Mouse (Mus musculus) megakaryocyte, embryonic 14.5 days (primary cell): ENCODE results near the gene Foxl2. TPM values are rescaled to one million over a fixed set of nuclear protein-coding genes. Genes with fewer than 3 reads are reported as not detected.

ENCODE experiments used
- H3K27me3 ChIP-seq: replicated peaks from 2 replicates; pipeline ENCODE3; 2012; ENCODE audit warnings: inconsistent platforms
- H3K36me3 ChIP-seq: replicated peaks from 2 replicates; pipeline ENCODE3; 2012; ENCODE audit warnings: low read length, inconsistent platforms, mixed read lengths
- H3K4me1 ChIP-seq: 2 replicates; pipeline ENCODE4 v1.6.1; 2012; ENCODE audit warnings: inconsistent platforms
- H3K4me3 ChIP-seq: replicated peaks from 2 replicates; pipeline ENCODE3; 2012; ENCODE audit warnings: moderate library complexity, mild to moderate bottlenecking, inconsistent platforms
- H3K9me3 ChIP-seq: 2 replicates; pipeline ENCODE4 v1.6.1; 2012; ENCODE audit warnings: inconsistent platforms
- FLI1 ChIP-seq: IDR thresholded peaks from 2 replicates; pipeline ENCODE4 v1.6.1; 2012; ENCODE audit warnings: low read length, inconsistent platforms, mixed read lengths
- GATA1 ChIP-seq: IDR thresholded peaks from 3 replicates; pipeline ENCODE4 v1.6.1; 2012; ENCODE audit warnings: mixed read lengths, low read length, inconsistent platforms, borderline replicate concordance
- polyA plus RNA-seq: library from polyadenylated mRNA; stranded (reverse); fragments of >175 nt; gene quantifications from 2 replicates; pipeline ENCODE4 v1.2.3, GENCODE M21; 2012; ENCODE audit warnings: low replicate concordance; ENCODE audit not compliant: insufficient read depth

Foxl2 gene
- polyA plus RNA-seq, 1 experiment, result not detected

GRCm38 (mm10) chr9:98953291-98953690 is 1.8 kb upstream of the Foxl2 start:
- H3K4me1 ChIP-seq, result peaks cover 39% of the 10 kb centered on the region
- H3K4me3 ChIP-seq, result no peak overlapping the region
- H3K27me3 ChIP-seq, result peaks cover 96% of the 10 kb centered on the region
- no peak for TF ChIP-seq FLI1
- TF ChIP-seq GATA1, result no peak
- H3K36me3 ChIP-seq, result no peaks in the 10 kb centered on the region
- H3K9me3 ChIP-seq, result peaks cover 5% of the 10 kb centered on the region

GRCm38 (mm10) chr9:98953830-98954229 is 1.3 kb upstream of the Foxl2 start:
- no peak for TF ChIP-seq GATA1
- no peak for TF ChIP-seq FLI1
- Histone ChIP-seq H3K36me3 (no peaks in the 10 kb centered on the region), H3K9me3 (peaks cover 5% of the 10 kb centered on the region), H3K4me1 (peaks cover 39% of the 10 kb centered on the region), H3K27me3 (peaks cover 98% of the 10 kb centered on the region), H3K4me3 (no peak overlapping the region)

GRCm38 (mm10) chr9:98954391-98955102 is 541 bp upstream of the Foxl2 start:
- peaks cover 7% of the 10 kb centered on the region for H3K9me3 ChIP-seq
- H3K36me3 ChIP-seq, result no peaks in the 10 kb centered on the region
- peaks cover 98% of the 10 kb centered on the region for H3K27me3 ChIP-seq
- peak overlapping the region; percentile 85 for H3K4me3 ChIP-seq
- TF ChIP-seq FLI1 (no peak), GATA1 (no peak)
- H3K4me1 ChIP-seq, result peaks cover 39% of the 10 kb centered on the region

GRCm38 (mm10) chr9:98955716-98956224 is 682 bp downstream of the Foxl2 start:
- peak overlapping the region; percentile 85 for H3K4me3 ChIP-seq

GRCm38 (mm10) chr9:98956591-98957381 is 1.7 kb downstream of the Foxl2 start:
- H3K9me3 ChIP-seq, result peaks cover 3% of the 10 kb centered on the region; the same call in 1 of the 2 replicates
- no peaks in the 10 kb centered on the region for H3K36me3 ChIP-seq
- peak overlapping the region; percentile 85 for H3K4me3 ChIP-seq
- peaks cover 39% of the 10 kb centered on the region for H3K4me1 ChIP-seq
- TF ChIP-seq GATA1 (no peak), FLI1 (no peak)
- peaks cover 99% of the 10 kb centered on the region for H3K27me3 ChIP-seq

More at GRCm38 (mm10) chr9:98955716-98956224, 682 bp downstream of the Foxl2 start:
- H3K27me3 ChIP-seq, result peaks cover 99% of the 10 kb centered on the region
- H3K36me3 ChIP-seq, result no peaks in the 10 kb centered on the region
- TF ChIP-seq GATA1, result no peak
- TF ChIP-seq FLI1, result no peak
- peaks cover 39% of the 10 kb centered on the region for H3K4me1 ChIP-seq
- H3K9me3 ChIP-seq, result peaks cover 3% of the 10 kb centered on the region; the same call in 1 of the 2 replicates

- Histone ChIP-seq H3K9me3 (peaks cover 3% of the 10 kb centered on the region; the same call in 1 of the 2 replicates), H3K4me3 (no peak overlapping the region), H3K27me3 (peaks cover 99% of the 10 kb centered on the region), H3K36me3 (no peaks in the 10 kb centered on the region), H3K4me1 (peaks cover 41% of the 10 kb centered on the region)
- TF ChIP-seq FLI1 (no peak), GATA1 (no peak)
Measured at GRCm38 (mm10) chr9:98957751-98958351, 2.8 kb downstream of the Foxl2 start.

- H3K27me3 ChIP-seq, result peaks cover 99% of the 10 kb centered on the region
- no peak for TF ChIP-seq FLI1
- TF ChIP-seq GATA1, result no peak
Measured at GRCm38 (mm10) chr9:98958628-98959027, 3.5 kb downstream of the Foxl2 start.

GRCm38 (mm10) chr9:98959851-98960250 is 4.8 kb downstream of the Foxl2 start:
- H3K9me3 ChIP-seq, result peaks cover 3% of the 10 kb centered on the region; the same call in 1 of the 2 replicates
- no peak overlapping the region for H3K4me3 ChIP-seq
- H3K36me3 ChIP-seq, result no peaks in the 10 kb centered on the region
- TF ChIP-seq GATA1 (no peak), FLI1 (no peak)
- H3K27me3 ChIP-seq, result peaks cover 99% of the 10 kb centered on the region
- H3K4me1 ChIP-seq, result peaks cover 43% of the 10 kb centered on the region

More at GRCm38 (mm10) chr9:98958628-98959027, 3.5 kb downstream of the Foxl2 start:
- Histone ChIP-seq H3K36me3 (no peaks in the 10 kb centered on the region), H3K4me3 (no peak overlapping the region), H3K4me1 (peaks cover 47% of the 10 kb centered on the region), H3K9me3 (peaks cover 3% of the 10 kb centered on the region; the same call in 1 of the 2 replicates)

- peaks cover 99% of the 10 kb centered on the region for H3K27me3 ChIP-seq
Measured at GRCm38 (mm10) chr9:98960348-98960747, 5.3 kb downstream of the Foxl2 start.

More at GRCm38 (mm10) chr9:98960348-98960747, 5.3 kb downstream of the Foxl2 start:
- H3K36me3 ChIP-seq, result no peaks in the 10 kb centered on the region
- peaks cover 8% of the 10 kb centered on the region; the same call in 1 of the 2 replicates for H3K9me3 ChIP-seq
- H3K4me3 ChIP-seq, result no peak overlapping the region
- H3K4me1 ChIP-seq, result peaks cover 42% of the 10 kb centered on the region
- no peak for TF ChIP-seq GATA1
- no peak for TF ChIP-seq FLI1
